Mouse (Mus musculus) brain, embryonic 18.5 days (tissue): ENCODE data around the gene Ggt7.
"Not testable (repeated sequence)": the region's sequence is repeated elsewhere in the genome, so short reads cannot be mapped to it uniquely, and the experiment has no call there.

Source experiments
- DNase-seq: peaks from one replicate; pipeline ENCODE4 v3.0.0-alpha.2; 2012; ENCODE audit warnings: low read depth, low spot score

Ggt7 gene

GRCm38 (mm10) chr2:155517455-155518423 lies at the start of gene Ggt7, which contains the start of gene Acss2:
TSS of gene Ggt7 (minus strand) at chr2:155518237.
TSS of gene Acss2 (plus strand) at chr2:155517948.
- peak; percentile 95 for DNase-seq

GRCm38 (mm10) chr2:155567751-155568150 lies 49.7 kb upstream of the Ggt7 start:
- no peak for DNase-seq

GRCm38 (mm10) chr2:155562934-155563333 lies 44.9 kb upstream of the Ggt7 start:
- no peak for DNase-seq

DNA sequence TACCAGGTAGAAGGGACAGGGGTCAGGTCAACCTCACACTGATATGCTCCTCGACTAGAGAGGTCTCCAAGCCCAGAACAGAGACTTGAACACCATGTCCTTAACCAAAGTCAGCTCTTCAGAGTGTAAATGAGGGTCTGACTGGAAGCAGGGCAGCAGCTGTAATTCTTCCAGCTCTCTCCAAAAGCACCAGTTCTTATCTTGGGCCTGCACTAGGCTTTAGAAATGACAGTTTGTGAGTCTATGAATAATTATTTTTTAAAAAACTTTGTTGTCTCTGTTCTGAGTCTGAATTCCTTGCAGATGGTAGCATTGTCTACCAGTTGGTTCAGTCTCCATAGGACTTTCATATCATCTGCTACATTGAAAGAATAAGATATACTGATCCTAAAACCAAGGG lies 44.2 kb upstream of the Ggt7 start:
- no peak for DNase-seq

DNA sequence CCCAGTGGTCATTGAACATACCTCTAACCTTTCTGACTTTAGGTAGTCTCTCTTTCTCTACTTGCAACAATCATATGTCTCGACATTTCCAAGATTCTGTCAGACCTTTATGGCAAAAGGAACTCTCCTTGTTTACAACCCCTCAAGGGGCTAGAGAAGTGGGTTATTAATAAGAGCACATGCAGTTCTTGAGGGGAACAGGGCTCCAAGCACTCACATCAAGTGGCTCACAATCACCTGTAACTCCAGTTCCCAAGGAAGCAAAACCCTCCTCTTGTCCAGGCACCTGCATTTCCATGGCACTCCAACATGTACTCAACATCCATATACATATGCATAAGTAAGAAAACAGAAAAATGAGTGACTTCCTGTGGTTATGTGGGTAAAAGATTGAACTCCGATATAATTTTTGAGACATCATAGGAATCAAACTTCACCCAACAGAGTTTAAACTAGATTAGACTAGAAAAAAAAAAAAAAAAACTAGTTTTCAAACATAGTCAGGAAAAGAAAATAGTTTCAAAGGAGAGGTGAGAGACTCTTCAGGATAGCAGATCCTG lies 36.5 kb upstream of the Ggt7 start:
- no peak for DNase-seq

GRCm38 (mm10) chr2:155552949-155553354 lies 34.9 kb upstream of the Ggt7 start:
- no peak for DNase-seq

DNA sequence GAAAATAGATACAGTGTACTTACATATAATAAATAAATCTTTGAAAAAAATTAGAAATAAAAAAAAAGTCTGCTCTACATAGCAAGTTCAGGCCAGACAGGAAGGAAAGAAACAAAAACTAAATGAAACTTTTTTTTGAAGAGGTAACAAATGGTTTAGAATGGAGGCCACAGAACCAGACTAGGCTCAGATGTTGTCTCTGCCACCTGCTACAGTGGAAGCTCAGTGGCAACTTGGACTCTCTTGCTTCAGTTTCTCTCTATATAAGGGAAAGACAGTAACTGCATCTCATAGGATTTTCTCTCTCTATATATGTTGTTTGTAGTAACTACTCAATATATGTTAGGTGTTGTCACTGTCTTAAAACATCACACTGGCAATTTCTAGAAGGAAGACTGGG lies 34.3 kb upstream of the Ggt7 start:
- no peak for DNase-seq

DNA sequence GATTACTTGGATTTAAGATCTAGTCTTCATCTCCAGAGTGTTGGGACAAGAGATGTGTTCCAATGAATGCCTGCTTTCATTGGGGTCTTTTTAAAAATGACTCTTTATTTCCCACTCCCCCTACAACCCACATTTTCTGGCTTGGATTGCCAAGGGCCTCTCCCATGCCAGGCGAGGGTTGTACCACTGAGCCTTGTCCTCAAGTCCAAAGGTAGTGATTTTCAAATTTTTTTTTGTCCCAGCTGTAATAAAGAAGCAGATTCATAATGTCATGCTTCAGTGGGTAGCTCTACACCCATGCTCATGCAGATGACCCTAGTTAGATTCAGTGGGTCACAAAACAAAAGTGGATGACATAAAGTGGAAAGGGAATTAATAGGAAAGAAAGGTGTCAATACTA lies 28.9 kb upstream of the Ggt7 start:
- no peak for DNase-seq

- no peak for DNase-seq
Measured at GRCm38 (mm10) chr2:155540822-155541458, 22.9 kb upstream of the Ggt7 start.

GRCm38 (mm10) chr2:155539696-155540095 lies 21.7 kb upstream of the Ggt7 start:
- DNase-seq, result no peak

DNA sequence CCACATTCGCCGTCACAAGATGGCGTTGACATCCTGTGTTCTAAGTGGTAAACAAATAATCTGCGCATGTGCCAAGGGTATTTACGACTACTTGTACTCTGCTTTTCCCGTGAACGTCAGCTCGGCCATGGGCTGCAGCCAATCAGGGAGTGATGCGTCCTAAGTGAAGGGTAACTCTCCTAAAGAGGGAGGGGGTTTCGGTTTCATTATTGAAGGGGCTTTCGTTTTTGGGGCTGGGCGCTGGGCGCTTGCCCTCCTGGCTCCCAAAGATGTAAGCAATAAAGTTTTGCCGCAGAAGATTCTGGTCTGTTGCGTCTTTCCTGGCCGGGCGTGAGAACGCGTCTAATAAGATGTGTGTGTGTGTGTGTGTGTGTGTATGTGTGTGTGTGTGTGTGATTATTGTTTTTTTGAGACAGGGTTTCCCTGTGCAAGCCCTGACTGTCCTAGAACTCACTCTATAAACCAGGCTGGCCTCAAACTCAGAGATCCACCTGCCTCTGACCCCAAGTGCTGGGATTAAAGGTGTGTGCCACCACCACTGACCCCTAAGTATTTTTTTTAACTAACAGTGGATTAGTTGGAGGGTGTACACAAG lies 20.5 kb upstream of the Ggt7 start:
- DNase-seq, result not testable (repeated sequence)

- DNase-seq, result no peak
Measured at GRCm38 (mm10) chr2:155537761-155538462, 19.9 kb upstream of the Ggt7 start.

GRCm38 (mm10) chr2:155536292-155536691 lies 18.3 kb upstream of the Ggt7 start:
- DNase-seq, result no peak

- DNase-seq, result no peak
Measured at GRCm38 (mm10) chr2:155527367-155527766, 9.3 kb upstream of the Ggt7 start.

DNA sequence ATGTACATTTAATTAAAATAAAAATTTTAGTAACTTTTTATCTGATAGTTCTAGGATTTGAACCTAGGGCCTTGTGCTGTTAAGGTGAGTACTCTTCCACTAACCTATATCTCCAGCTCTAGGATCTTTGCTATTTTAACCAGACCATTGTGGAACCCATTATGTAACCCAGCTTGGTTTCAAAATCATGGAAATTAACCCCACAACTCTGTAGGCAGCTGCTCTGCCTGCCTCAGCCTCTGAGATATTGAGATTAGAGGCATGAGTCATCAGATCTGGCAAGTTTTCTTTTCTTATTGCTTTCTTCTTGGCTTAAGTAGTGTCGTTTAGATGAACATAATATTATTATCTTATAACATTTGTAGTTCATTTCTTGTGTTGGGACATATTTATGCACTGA lies 6.3 kb upstream of the Ggt7 start:
- DNase-seq, result no peak

- no peak for DNase-seq
Measured at GRCm38 (mm10) chr2:155523706-155524105, 5.7 kb upstream of the Ggt7 start.

GRCm38 (mm10) chr2:155518531-155519270 lies 664 bp upstream of the Ggt7 start:
- no peak for DNase-seq

DNA sequence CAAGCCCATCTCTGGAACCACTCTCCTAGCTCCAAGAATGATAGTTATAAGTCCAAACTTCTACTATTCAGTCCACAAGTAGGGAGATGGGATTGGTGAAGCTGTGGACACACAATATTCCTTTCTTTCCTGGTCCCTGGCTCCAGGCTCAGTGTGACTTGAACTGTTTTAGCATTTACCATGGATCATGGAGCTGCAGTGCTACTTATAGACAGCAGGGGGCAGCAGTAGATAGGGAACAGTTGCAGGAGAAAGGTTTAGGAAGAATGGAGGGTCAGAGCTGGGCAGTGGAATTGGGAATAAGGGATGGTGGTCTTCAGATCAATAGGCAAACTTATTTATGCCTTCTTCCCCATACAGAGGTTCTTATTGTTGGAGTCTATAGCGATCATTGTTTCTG lies 2.1 kb downstream of the Ggt7 start:
- DNase-seq, result no peak

DNA sequence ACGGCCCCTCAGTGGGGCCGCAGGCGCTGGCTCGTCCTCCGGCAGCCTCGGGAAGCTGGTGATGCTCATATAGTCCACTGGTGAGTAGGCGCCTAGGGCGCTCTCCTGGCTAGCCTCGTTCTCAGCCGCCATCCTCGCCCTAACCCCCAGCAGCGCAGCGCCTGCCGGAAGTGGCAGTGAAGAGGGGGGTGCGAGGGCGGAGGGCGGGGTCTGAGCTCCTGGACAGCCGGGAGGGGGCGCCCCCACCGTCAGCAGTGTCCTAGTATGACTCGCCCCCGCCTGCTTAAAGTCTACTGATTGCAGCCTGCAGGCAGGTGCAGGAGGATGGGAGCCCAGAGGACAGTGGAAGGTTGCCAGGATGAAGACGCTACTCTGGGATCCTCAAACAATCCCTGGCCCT lies 3.4 kb downstream of the Ggt7 start:
- DNase-seq, result no peak

DNA sequence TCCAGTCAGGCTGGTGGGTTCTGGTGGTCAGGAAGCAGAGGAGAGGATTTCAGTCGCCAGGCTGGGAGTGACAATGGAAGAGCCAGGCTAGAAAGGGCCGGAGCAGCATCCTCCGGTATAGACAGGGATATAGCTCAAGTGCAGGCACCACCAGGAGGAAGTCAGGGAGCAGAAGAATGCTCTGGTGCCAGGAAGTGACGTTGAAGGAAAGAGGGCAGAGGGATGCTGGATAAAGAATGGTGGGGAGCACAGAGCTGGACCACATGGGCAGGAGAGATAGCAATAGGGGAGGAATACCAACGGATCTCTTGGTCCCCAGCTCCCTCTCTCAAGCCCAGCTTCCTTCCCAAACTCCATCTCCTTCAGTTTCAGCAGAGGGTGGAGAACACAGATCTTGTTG lies 4.5 kb downstream of the Ggt7 start:
- DNase-seq, result no peak

GRCm38 (mm10) chr2:155512479-155512878 lies 5.6 kb downstream of the Ggt7 start:
- DNase-seq, result no peak
